Mouse (Mus musculus) kidney, embryonic 16.5 days (tissue): ENCODE measurements around the gene Elmod3. TPM values are rescaled to one million over a fixed set of nuclear protein-coding genes. Genes with fewer than 3 reads are reported as not detected.

Source experiments
- ATAC-seq: fragments of 200-750 bp; cut with Nextera tagmentation; 2 replicates; pipeline ENCODE4 v1.8.0; 2017; ENCODE audit warnings: moderate TSS enrichment; ENCODE audit not compliant: low FRiP score, low TSS enrichment
- H3K27ac ChIP-seq: fragments of 300-500 bp; sonication (generic); 2 replicates; pipeline ENCODE4 v1.5.1; 2014; ENCODE audit warnings: low read length
- H3K27me3 ChIP-seq: fragments of 300-500 bp; sonication (generic); 2 replicates; pipeline ENCODE4 v1.6.1; 2014; ENCODE audit warnings: low read length, control low read depth, mixed read lengths; ENCODE audit not compliant: insufficient read depth
- H3K36me3 ChIP-seq: fragments of 300-500 bp; sonication (generic); 2 replicates; pipeline ENCODE4 v1.6.1; 2014; ENCODE audit warnings: low read length, control low read depth, mixed read lengths; ENCODE audit not compliant: insufficient read depth
- H3K4me1 ChIP-seq: fragments of 300-500 bp; sonication (generic); 2 replicates; pipeline ENCODE4 v1.6.1; 2014; ENCODE audit warnings: low read length, control low read depth, mixed read lengths; ENCODE audit not compliant: insufficient read depth
- H3K4me2 ChIP-seq: fragments of 300-500 bp; sonication (generic); replicated peaks from 2 replicates; pipeline ENCODE4 v1.6.1; 2014; ENCODE audit warnings: low read depth, low read length
- H3K4me3 ChIP-seq: fragments of 300-500 bp; sonication (generic); 2 replicates; pipeline ENCODE4 v1.5.1; 2014; ENCODE audit warnings: mild to moderate bottlenecking, low read length
- H3K9ac ChIP-seq: fragments of 300-500 bp; sonication (generic); replicated peaks from 2 replicates; pipeline ENCODE4 v1.6.1; 2014; ENCODE audit warnings: low read length
- H3K9me3 ChIP-seq: fragments of 300-500 bp; sonication (generic); 2 replicates; pipeline ENCODE4 v1.6.1; 2016; ENCODE audit warnings: low read length, control low read depth
- WGBS: fragments of 180-500 bp; shearing (Covaris S2); extraction: QIAGEN DNeasy Blood & Tissue Kit; methylation state at CpG from one replicate; pipeline ENCODE4 v1.1.7; 2014; 5-methylcytosine and 5-hydroxymethylcytosine counted together
- polyA plus RNA-seq: library from polyadenylated mRNA; unstranded; fragments of >200 nt; fragmentation: Nextera tagmentation; extraction: Ambion mirVana; gene quantifications from 2 replicates; pipeline ENCODE4 v1.2.1, GENCODE M21; 2015

Gene Elmod3
- polyA plus RNA-seq, 1 experiment from 2014 or later, result 18.9 TPM

- Histone ChIP-seq H3K4me1 (no peaks in the 10 kb centered on the region), H3K27me3 (no peaks in the 10 kb centered on the region), H3K27ac (no peak overlapping the region), H3K4me2 (no peak overlapping the region), H3K36me3 (no peaks in the 10 kb centered on the region), H3K4me3 (no peak overlapping the region), H3K9ac (no peak overlapping the region), H3K9me3 (peaks cover 3% of the 10 kb centered on the region; the same call in 1 of the 2 replicates)
- ATAC-seq, result no peak; the same call in 1 of the 2 replicates
- 81% methylated on average over 10 of the region's 10 CpGs for WGBS
Measured at GRCm38 (mm10) chr6:72528410-72529151, 69.6 kb downstream of the Elmod3 start.

- no peak overlapping the region for H3K27ac ChIP-seq
- H3K4me1 ChIP-seq, result no peaks in the 10 kb centered on the region
- H3K36me3 ChIP-seq, result no peaks in the 10 kb centered on the region
- H3K27me3 ChIP-seq, result no peaks in the 10 kb centered on the region
- no peak overlapping the region for H3K9ac ChIP-seq
- H3K4me3 ChIP-seq, result no peak overlapping the region
- H3K9me3 ChIP-seq, result peaks cover 3% of the 10 kb centered on the region; the same call in 1 of the 2 replicates
- H3K4me2 ChIP-seq, result no peak overlapping the region
- WGBS, result 83% methylated on average over 4 of the region's 4 CpGs
- ATAC-seq, result no peak
Measured at GRCm38 (mm10) chr6:72527070-72527469, 71.1 kb downstream of the Elmod3 start.

- Histone ChIP-seq H3K27me3 (no peaks in the 10 kb centered on the region), H3K27ac (no peak overlapping the region), H3K4me1 (peaks cover 15% of the 10 kb centered on the region), H3K9me3 (no peaks in the 10 kb centered on the region), H3K36me3 (no peaks in the 10 kb centered on the region), H3K4me3 (no peak overlapping the region), H3K9ac (no peak overlapping the region), H3K4me2 (no peak overlapping the region)
- ATAC-seq, result no peak
- 80% methylated on average over 2 of the region's 2 CpGs for WGBS
Measured at GRCm38 (mm10) chr6:72524160-72524559, 74.1 kb downstream of the Elmod3 start.

- H3K4me2 ChIP-seq, result no peak overlapping the region
- peaks cover 18% of the 10 kb centered on the region for H3K4me1 ChIP-seq
- no peaks in the 10 kb centered on the region for H3K27me3 ChIP-seq
- no peak for ATAC-seq
- 80% methylated on average over 4 of the region's 4 CpGs for WGBS
- no peak overlapping the region for H3K9ac ChIP-seq
- H3K9me3 ChIP-seq, result no peaks in the 10 kb centered on the region
- H3K36me3 ChIP-seq, result no peaks in the 10 kb centered on the region
- H3K4me3 ChIP-seq, result no peak overlapping the region
- no peak overlapping the region for H3K27ac ChIP-seq
Measured at GRCm38 (mm10) chr6:72523222-72523621, 75.0 kb downstream of the Elmod3 start.

- ATAC-seq, result no peak
- no peaks in the 10 kb centered on the region for H3K27me3 ChIP-seq
- H3K27ac ChIP-seq, result no peak overlapping the region
- H3K9ac ChIP-seq, result no peak overlapping the region
- no peak overlapping the region for H3K4me2 ChIP-seq
- no peaks in the 10 kb centered on the region for H3K9me3 ChIP-seq
- H3K36me3 ChIP-seq, result no peaks in the 10 kb centered on the region
- no peak overlapping the region for H3K4me3 ChIP-seq
- 56% methylated on average over 5 of the region's 5 CpGs for WGBS
- H3K4me1 ChIP-seq, result peaks cover 18% of the 10 kb centered on the region
Measured at GRCm38 (mm10) chr6:72522288-72522687, 75.9 kb downstream of the Elmod3 start.

- H3K27ac ChIP-seq, result no peak within 1 kb of the TSS
Measured at GRCm38 (mm10) chr6:72521607-72522006, 76.6 kb downstream of the Elmod3 start, which contains the start of gene Sh2d6. Gene Sh2d6 (minus strand): TSS chr6:72521707.

GRCm38 (mm10) chr6:72520904-72521303 is 77.3 kb downstream of the Elmod3 start:
- 91% methylated on average over 5 of the region's 5 CpGs for WGBS
- Histone ChIP-seq H3K9me3 (no peaks in the 10 kb centered on the region), H3K4me2 (no peak overlapping the region), H3K27me3 (no peaks in the 10 kb centered on the region), H3K9ac (no peak overlapping the region), H3K4me3 (no peak overlapping the region), H3K36me3 (no peaks in the 10 kb centered on the region), H3K27ac (no peak overlapping the region), H3K4me1 (peaks cover 18% of the 10 kb centered on the region)
- 0 out of 2 replicates have a peak, but pooled peaks have one; percentile 44 for ATAC-seq

More at GRCm38 (mm10) chr6:72521607-72522006, 76.6 kb downstream of the Elmod3 start, which contains the start of gene Sh2d6:
- no peaks in the 10 kb centered on the region for H3K27me3 ChIP-seq
- H3K4me2 ChIP-seq, result no peak within 1 kb of the TSS
- peaks cover 18% of the 10 kb centered on the region for H3K4me1 ChIP-seq
- ATAC-seq, result no peak
- WGBS, result 93% methylated on average over 5 of the region's 5 CpGs
- no peaks in the 10 kb centered on the region for H3K36me3 ChIP-seq
- no peak within 1 kb of the TSS for H3K4me3 ChIP-seq
- no peak within 1 kb of the TSS for H3K9ac ChIP-seq
- H3K9me3 ChIP-seq, result no peaks in the 10 kb centered on the region

- peaks cover 18% of the 10 kb centered on the region for H3K4me1 ChIP-seq
- peak; percentile 64 for ATAC-seq
- H3K9me3 ChIP-seq, result no peaks in the 10 kb centered on the region
- H3K27ac ChIP-seq, result peak overlapping the region; percentile 58
- 16% methylated on average over 9 of the region's 10 CpGs for WGBS
- no peaks in the 10 kb centered on the region for H3K27me3 ChIP-seq
- no peaks in the 10 kb centered on the region for H3K36me3 ChIP-seq
- H3K4me2 ChIP-seq, result peak overlapping the region; percentile 41
- H3K4me3 ChIP-seq, result no peak overlapping the region
- H3K9ac ChIP-seq, result peak overlapping the region; percentile 37
Measured at GRCm38 (mm10) chr6:72519892-72520663, 78.1 kb downstream of the Elmod3 start.

- no peak overlapping the region for H3K4me3 ChIP-seq
- no peaks in the 10 kb centered on the region for H3K9me3 ChIP-seq
- H3K27me3 ChIP-seq, result no peaks in the 10 kb centered on the region
- ATAC-seq, result no peak
- H3K4me2 ChIP-seq, result peak overlapping the region; percentile 41; the same call in 1 of the 2 replicates
- no peak overlapping the region for H3K9ac ChIP-seq
- no peak overlapping the region for H3K27ac ChIP-seq
- 37% methylated on average over 8 of the region's 8 CpGs for WGBS
- peaks cover 18% of the 10 kb centered on the region for H3K4me1 ChIP-seq
- H3K36me3 ChIP-seq, result no peaks in the 10 kb centered on the region
Measured at GRCm38 (mm10) chr6:72519303-72519702, 78.9 kb downstream of the Elmod3 start.

- Histone ChIP-seq H3K4me2 (no peak overlapping the region), H3K4me3 (no peak overlapping the region), H3K4me1 (peaks cover 18% of the 10 kb centered on the region), H3K27ac (no peak overlapping the region), H3K27me3 (no peaks in the 10 kb centered on the region), H3K9ac (no peak overlapping the region), H3K9me3 (no peaks in the 10 kb centered on the region), H3K36me3 (no peaks in the 10 kb centered on the region)
- no peak for ATAC-seq
- WGBS, result 80% methylated on average over 1 of the region's 1 CpGs
Measured at GRCm38 (mm10) chr6:72518842-72519241, 79.4 kb downstream of the Elmod3 start.
